Mouse (Mus musculus): ENCODE measurements around the gene Stx4a. TPM values are rescaled to one million over a fixed set of nuclear protein-coding genes. Genes with fewer than 3 reads are reported as not detected.
A peak's percentile ranks its signal among the peaks of the same experiment; 100 is the strongest.

Gene Stx4a
- total and polyA plus RNA-seq, 3 experiments: 68.4 to 79.3 (median 71.9) TPM

DNA sequence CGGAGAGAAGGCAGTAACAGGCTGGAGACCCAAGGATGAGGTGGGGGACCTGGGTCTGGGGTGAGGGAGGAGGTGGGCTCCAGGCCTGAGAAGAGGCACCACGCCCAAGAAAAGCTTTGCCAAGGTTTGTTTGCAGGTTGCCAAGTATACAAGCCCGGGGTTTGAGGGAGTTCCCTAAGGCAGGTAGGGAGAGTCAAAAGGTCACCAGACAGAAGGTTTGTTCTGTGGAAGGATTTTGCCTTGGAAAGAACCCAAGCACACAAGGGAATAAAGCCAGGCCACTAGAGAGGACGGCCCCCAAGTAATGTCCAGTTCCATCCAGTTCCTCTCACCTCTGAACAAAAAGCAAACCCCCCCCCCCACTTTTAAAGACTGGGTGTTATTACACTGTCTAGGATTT, 12.9 kb upstream of the Stx4a start:
- H3K9ac ChIP-seq (ENCODE audit: low read depth, low read length): no peak overlapping the region
- intact Hi-C loops (cut with DNase I): loop anchor here (10.0 kb wide), 1 partner anchor 394 kb away; the partner anchor contains the start of gene Cox6a2
- no peaks in the 10 kb centered on the region for H3K79me2 ChIP-seq (replicated peaks; ENCODE audit: control insufficient read depth, insufficient read depth, low read length)
- H3K4me1 ChIP-seq (ENCODE audit: control insufficient read depth, insufficient read depth, low read length): peaks cover 10% of the 10 kb centered on the region
- no peak overlapping the region for H3K27ac ChIP-seq
- H3K4me3 ChIP-seq: no peak overlapping the region
- H3K36me3 ChIP-seq (ENCODE audit: control insufficient read depth, insufficient read depth, low read length): no peaks in the 10 kb centered on the region
- WGBS: 69% methylated on average over 4 of the region's 4 CpGs
- DNase-seq: no peak
- TF ChIP-seq POLR2A (IDR thresholded peaks at IDR 0.05; ENCODE audit: insufficient read depth, low read depth, low read length): no peak
- no peak for TF ChIP-seq EP300 (IDR thresholded peaks at IDR 0.05; ENCODE audit: insufficient read depth, low read depth, low read length)
- no peak for TF ChIP-seq CTCF (IDR thresholded peaks at IDR 0.05)
- no peaks in the 10 kb centered on the region for H3K27me3 ChIP-seq (ENCODE audit: control insufficient read depth, insufficient read depth, low read length)

DNA sequence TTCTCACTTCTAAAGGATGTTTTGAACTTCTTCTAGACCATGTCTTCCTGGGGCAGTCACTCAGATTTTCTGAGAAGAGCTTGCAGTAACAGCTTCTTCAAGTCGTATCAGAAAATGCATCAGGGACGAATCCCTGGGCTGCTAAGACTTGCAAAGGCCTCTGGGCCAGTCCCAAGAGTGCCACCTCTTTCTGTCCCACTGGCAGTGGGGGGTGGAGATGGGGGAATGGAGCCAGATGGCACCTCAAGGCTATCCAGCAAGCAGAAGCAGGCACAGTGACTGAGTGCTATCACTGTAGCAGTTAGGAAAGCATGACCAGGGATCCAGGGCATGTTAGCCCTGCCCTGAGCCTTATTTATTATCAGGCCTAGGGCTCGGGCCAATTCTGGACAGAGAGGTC, 11.8 kb upstream of the Stx4a start:
- no peaks in the 10 kb centered on the region for H3K79me2 ChIP-seq (replicated peaks; ENCODE audit: control insufficient read depth, insufficient read depth, low read length)
- intact Hi-C loops (cut with DNase I): loop anchor here (10.0 kb wide), 1 partner anchor 393 kb away; the partner anchor contains the start of gene Cox6a2
- H3K27me3 ChIP-seq (ENCODE audit: control insufficient read depth, insufficient read depth, low read length): no peaks in the 10 kb centered on the region
- DNase-seq: no peak
- H3K36me3 ChIP-seq (ENCODE audit: control insufficient read depth, insufficient read depth, low read length): no peaks in the 10 kb centered on the region
- WGBS: 63% methylated on average over 3 of the region's 3 CpGs
- H3K9ac ChIP-seq (ENCODE audit: low read depth, low read length): no peak overlapping the region
- H3K4me3 ChIP-seq: no peak overlapping the region
- peaks cover 10% of the 10 kb centered on the region for H3K4me1 ChIP-seq (ENCODE audit: control insufficient read depth, insufficient read depth, low read length)
- H3K27ac ChIP-seq: peak overlapping the region; percentile 9; the same call in 1 of the 2 replicates
- TF ChIP-seq EP300 (IDR thresholded peaks at IDR 0.05; ENCODE audit: insufficient read depth, low read depth, low read length): no peak
- no peak for TF ChIP-seq POLR2A (IDR thresholded peaks at IDR 0.05; ENCODE audit: insufficient read depth, low read depth, low read length)
- no peak for TF ChIP-seq CTCF (IDR thresholded peaks at IDR 0.05)

DNA sequence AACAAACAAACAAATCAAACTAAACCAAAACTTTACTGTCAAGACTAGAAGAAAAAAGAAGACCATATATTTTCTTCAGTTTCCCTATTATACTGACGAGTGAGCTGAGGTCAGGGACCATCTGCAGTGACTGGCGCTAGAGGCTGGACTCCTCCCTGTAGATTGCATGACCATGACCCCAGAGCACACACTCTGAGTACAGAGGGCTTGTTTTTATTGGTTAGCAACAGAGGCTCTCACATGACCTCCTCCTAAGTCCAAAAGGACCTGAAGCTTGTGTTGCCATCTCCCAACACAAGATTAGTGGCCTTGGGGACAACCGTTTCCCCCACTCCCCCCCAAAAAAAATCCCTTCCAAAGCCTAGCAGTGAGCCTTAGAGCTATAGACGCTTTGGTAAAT, 10.3 kb upstream of the Stx4a start:
- no peaks in the 10 kb centered on the region for H3K36me3 ChIP-seq (ENCODE audit: control insufficient read depth, insufficient read depth, low read length)
- H3K27ac ChIP-seq: peak overlapping the region; percentile 83
- H3K9ac ChIP-seq (ENCODE audit: low read depth, low read length): peak overlapping the region; percentile 54
- no peaks in the 10 kb centered on the region for H3K27me3 ChIP-seq (ENCODE audit: control insufficient read depth, insufficient read depth, low read length)
- peak overlapping the region; percentile 26 for H3K4me3 ChIP-seq
- DNase-seq: no peak
- H3K79me2 ChIP-seq (replicated peaks; ENCODE audit: control insufficient read depth, insufficient read depth, low read length): no peaks in the 10 kb centered on the region
- intact Hi-C loops (cut with DNase I): loop anchor here (1.0 to 10.0 kb wide), 2 partner anchors 14 to 391 kb away; partner anchors contain the start of genes Cox6a2 and Hsd3b7
- peaks cover 10% of the 10 kb centered on the region for H3K4me1 ChIP-seq (ENCODE audit: control insufficient read depth, insufficient read depth, low read length)
- TF ChIP-seq CTCF (IDR thresholded peaks at IDR 0.05): no peak
- TF ChIP-seq EP300 (IDR thresholded peaks at IDR 0.05; ENCODE audit: insufficient read depth, low read depth, low read length): 0 out of 2 replicates have a peak, but pooled peaks have one; percentile 23
- 0 out of 2 replicates have a peak, but pooled peaks have one; percentile 8 for TF ChIP-seq POLR2A (IDR thresholded peaks at IDR 0.05; ENCODE audit: insufficient read depth, low read depth, low read length)
- 14% methylated on average over 4 of the region's 4 CpGs for WGBS

DNA sequence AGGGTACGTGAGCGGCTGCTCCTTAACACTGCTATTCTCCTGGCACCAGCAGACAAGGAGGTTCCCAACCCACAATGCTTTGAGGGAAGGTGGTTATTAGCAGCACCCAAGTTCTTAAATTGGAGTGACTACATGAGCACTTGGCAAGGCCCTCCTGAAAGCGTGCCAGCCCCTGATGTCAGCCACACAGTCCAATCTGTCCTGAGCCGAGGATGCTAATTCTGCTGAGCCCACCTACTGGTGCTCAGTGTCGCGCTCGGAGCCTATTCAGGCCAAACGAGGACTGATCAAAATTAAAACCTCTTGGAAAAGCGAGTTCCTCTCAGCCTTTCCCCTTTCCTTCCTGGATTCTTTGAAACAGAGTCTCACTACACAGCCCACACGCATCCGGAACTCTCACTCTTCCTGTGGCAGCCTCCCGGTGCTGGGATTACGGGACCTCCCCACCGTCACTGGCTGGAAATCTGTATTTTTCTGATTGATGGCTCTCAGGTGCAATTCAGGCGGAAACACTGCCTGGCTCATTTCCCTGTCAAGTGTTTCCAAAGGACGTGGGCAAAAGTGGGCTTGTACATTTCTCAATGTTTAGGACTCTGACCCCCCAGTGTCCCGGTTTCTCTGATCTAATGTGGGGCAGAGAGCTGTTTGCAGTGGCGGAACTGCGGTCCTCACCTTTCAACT, 9.7 kb upstream of the Stx4a start:
- no peaks in the 10 kb centered on the region for H3K36me3 ChIP-seq (ENCODE audit: control insufficient read depth, insufficient read depth, low read length)
- H3K27ac ChIP-seq: peak overlapping the region; percentile 83
- H3K27me3 ChIP-seq (ENCODE audit: control insufficient read depth, insufficient read depth, low read length): no peaks in the 10 kb centered on the region
- peak; percentile 85 to 89 for DNase-seq
- peak overlapping the region; percentile 54 for H3K9ac ChIP-seq (ENCODE audit: low read depth, low read length)
- no peaks in the 10 kb centered on the region for H3K79me2 ChIP-seq (replicated peaks; ENCODE audit: control insufficient read depth, insufficient read depth, low read length)
- H3K4me1 ChIP-seq (ENCODE audit: control insufficient read depth, insufficient read depth, low read length): peaks cover 10% of the 10 kb centered on the region
- 0 out of 2 replicates have a peak, but pooled peaks have one; percentile 3 for TF ChIP-seq POLR2A (IDR thresholded peaks at IDR 0.05; ENCODE audit: insufficient read depth, low read depth, low read length)
- TF ChIP-seq EP300 (IDR thresholded peaks at IDR 0.05; ENCODE audit: insufficient read depth, low read depth, low read length): 0 out of 2 replicates have a peak, but pooled peaks have one; percentile 2
- TF ChIP-seq CTCF (IDR thresholded peaks at IDR 0.05): peak; percentile 12; the same call in 1 of the 2 replicates
- H3K4me3 ChIP-seq: peak overlapping the region; percentile 26
- 30% methylated on average over 19 of the region's 19 CpGs for WGBS
- intact Hi-C loops (cut with DNase I): loop anchor here (1.0 to 10.0 kb wide), 2 partner anchors 14 to 390 kb away; partner anchors contain the start of genes Cox6a2 and Hsd3b7

DNA sequence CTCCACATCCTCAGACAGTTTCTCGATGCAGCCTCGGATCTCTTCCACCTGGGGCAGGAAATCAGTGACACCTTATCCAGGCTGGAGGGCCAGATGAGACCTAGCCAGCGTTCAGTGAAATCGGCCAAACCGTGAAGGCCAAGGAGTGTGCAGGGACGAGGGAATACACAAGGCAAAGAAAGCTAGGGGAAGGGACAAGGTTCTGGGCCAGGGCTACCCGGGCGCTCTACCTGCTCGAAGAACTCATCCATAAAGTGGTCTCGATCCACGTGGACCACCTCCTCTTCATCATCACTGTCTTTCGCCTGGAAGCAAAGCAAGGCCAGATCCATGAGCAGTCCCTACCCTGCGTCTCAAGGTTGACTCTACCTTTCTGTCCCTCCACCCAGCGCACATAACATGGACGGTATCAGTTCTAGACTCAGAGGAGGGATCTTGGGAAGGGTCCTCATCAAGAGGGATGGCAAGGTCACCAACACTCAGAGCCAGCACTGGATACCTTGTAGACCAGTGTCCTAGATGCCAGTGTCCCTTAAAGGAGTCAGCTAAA, 8.9 kb upstream of the Stx4a start:
- H3K36me3 ChIP-seq (ENCODE audit: control insufficient read depth, insufficient read depth, low read length): no peaks in the 10 kb centered on the region
- DNase-seq: no peak
- H3K27ac ChIP-seq: peak overlapping the region; percentile 83
- H3K4me3 ChIP-seq: no peak overlapping the region
- no peaks in the 10 kb centered on the region for H3K79me2 ChIP-seq (replicated peaks; ENCODE audit: control insufficient read depth, insufficient read depth, low read length)
- intact Hi-C loops (cut with DNase I): loop anchor here (1.0 to 10.0 kb wide), 2 partner anchors 27 to 390 kb away; partner anchors contain the start of gene Cox6a2
- H3K9ac ChIP-seq (ENCODE audit: low read depth, low read length): no peak overlapping the region
- WGBS: 87% methylated on average over 15 of the region's 15 CpGs
- H3K4me1 ChIP-seq (ENCODE audit: control insufficient read depth, insufficient read depth, low read length): peaks cover 10% of the 10 kb centered on the region
- no peaks in the 10 kb centered on the region for H3K27me3 ChIP-seq (ENCODE audit: control insufficient read depth, insufficient read depth, low read length)
- TF ChIP-seq CTCF (IDR thresholded peaks at IDR 0.05) (no peak), POLR2A (IDR thresholded peaks at IDR 0.05; ENCODE audit: insufficient read depth, low read depth, low read length) (no peak), EP300 (IDR thresholded peaks at IDR 0.05; ENCODE audit: insufficient read depth, low read depth, low read length) (no peak)
